Mouse (Mus musculus) stomach, postnatal 0 days (tissue): ENCODE results near the gene Clic1.

ENCODE experiments used
- CTCF ChIP-seq: IDR thresholded peaks from 2 replicates; pipeline ENCODE4 v1.5.1; 2016; ENCODE audit warnings: antibody characterized with exemption, low read depth, mild to moderate bottlenecking, moderate library complexity
- EP300 ChIP-seq: optimal IDR thresholded peaks from 2 replicates; pipeline ENCODE3; 2016; ENCODE audit warnings: antibody characterized with exemption

DNA sequence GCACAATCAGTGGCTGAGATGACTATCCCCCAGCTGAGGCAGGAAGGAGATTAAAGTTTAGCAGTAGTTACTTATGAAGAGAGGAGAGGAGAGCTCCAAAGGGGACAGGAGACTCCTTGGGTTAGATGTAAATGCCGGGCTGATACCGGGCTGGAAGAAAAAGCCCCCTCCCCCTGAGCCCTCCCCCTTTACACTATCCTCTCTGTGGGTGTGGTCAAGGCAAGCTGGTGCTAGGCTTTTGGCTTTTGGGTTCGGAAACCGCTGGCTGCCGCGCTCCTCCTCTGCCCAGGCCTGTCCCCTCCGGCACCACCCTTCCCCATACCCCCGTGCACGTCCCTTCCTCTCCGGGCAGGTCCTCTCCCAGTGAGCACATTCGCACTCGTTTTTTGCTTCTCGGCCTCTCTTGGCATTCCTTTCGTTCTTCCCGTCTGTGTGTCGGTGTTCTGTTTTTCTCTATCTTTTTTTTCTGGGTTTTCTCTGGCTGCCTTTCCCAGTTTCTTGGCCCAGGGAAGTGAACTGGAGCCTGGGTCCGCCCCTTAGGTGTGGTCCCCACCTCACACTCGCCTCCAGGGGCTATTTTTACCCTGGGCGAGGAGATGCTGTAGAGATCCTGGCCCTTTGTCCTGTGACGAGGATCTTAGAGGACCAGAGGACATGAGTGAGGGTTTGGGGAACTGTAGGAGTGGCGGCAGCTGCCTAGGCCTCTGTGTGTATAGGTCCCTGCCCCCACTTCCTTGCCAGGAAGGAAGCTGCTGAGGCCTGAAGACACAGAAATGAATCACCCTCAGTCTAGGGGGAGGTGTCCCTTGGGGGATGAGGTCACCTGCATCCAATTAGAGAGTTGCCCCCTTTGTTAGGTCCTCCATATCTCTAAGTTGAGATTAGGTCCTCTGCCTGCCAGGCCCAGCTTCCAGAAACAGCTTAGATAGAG lies 1.7 kb downstream of the Clic1 start:
- 0 out of 2 replicates have a peak, but pooled peaks have one; percentile 2 for TF ChIP-seq CTCF
- no peak for TF ChIP-seq EP300
